16 mouse cellular contexts compared by ENCODE assay signal in genomic region chr13:24523587-24524221, GRCm38 (mm10).
"Had no signal": no experiment of that assay in that cellular context is flagged by ENCODE, and none has a peak within 500 bp of the region (broad histone marks: within the 10 kb centered on the region; RNA-seq: fewer than 3 reads in every experiment).

No protein-coding gene starts in this region.

- H3K27ac ChIP-seq: layer of hippocampus, adult 2 months; limb, embryonic 10.5 days; limb, embryonic 13.5 days; liver, embryonic 12.5 days; liver, embryonic 15.5 days had no signal

- DNase-seq: kidney, adult 18-20 months; kidney, adult 9 months; kidney, postnatal 25 days; layer of hippocampus, adult 9-11 months; liver; lung, postnatal 14 days; midbrain, embryonic 14.5 days; thymus, adult 18-20 months; thymus, postnatal 36 days had no signal

- H3K4me1 ChIP-seq: liver, embryonic 12.5 days; liver, embryonic 15.5 days had no signal

- H3K36me3 ChIP-seq: limb, embryonic 10.5 days; limb, embryonic 13.5 days; liver, embryonic 12.5 days; liver, embryonic 15.5 days had no signal

- H3K9me3 ChIP-seq: limb, embryonic 10.5 days; limb, embryonic 13.5 days; liver, embryonic 12.5 days; liver, embryonic 15.5 days had no signal

- ATAC-seq: intestine, embryonic 16.5 days; liver, embryonic 12.5 days had no signal

- H3K27me3 ChIP-seq: limb, embryonic 13.5 days; liver, embryonic 12.5 days; liver, embryonic 15.5 days had no signal

- H3K9ac ChIP-seq: limb, embryonic 13.5 days; liver, embryonic 12.5 days; liver, embryonic 15.5 days had no signal

- H3K4me2 ChIP-seq: limb, embryonic 13.5 days; liver, embryonic 12.5 days; liver, embryonic 15.5 days; midbrain, embryonic 11.5 days had no signal

- H3K4me3 ChIP-seq: layer of hippocampus, adult 2 months; limb, embryonic 10.5 days; limb, embryonic 13.5 days; liver, embryonic 12.5 days; liver, embryonic 15.5 days had no signal
